Mouse (Mus musculus) spleen, adult 2 months (tissue): Measurements from ENCODE around the gene Gabbr2. TPM values are rescaled to one million over a fixed set of nuclear protein-coding genes. Genes with fewer than 3 reads are reported as not detected.

Experiments
- DNase-seq, 2 experiments: peaks; one replicate each; pipeline versions ENCODE4 v3.0.0 to v3.0.0-alpha.2; 2012 to 2021; ENCODE audit warnings: low spot score in 2 of 2, low read depth in 1 of 2
- H3K27ac ChIP-seq: fragments of 200-500 bp; 2 replicates; pipeline ENCODE4 v1.5.1; 2012; ENCODE audit warnings: low read length, inconsistent platforms; ENCODE audit not compliant: insufficient read depth
- H3K27me3 ChIP-seq: fragments of 200-500 bp; 2 replicates; pipeline ENCODE4 v1.6.1; 2012; ENCODE audit warnings: mild to moderate bottlenecking, moderate library complexity, low read length, inconsistent platforms; ENCODE audit not compliant: control insufficient read depth, insufficient read depth
- H3K36me3 ChIP-seq: fragments of 200-500 bp; 2 replicates; pipeline ENCODE4 v1.6.1; 2012; ENCODE audit warnings: mild to moderate bottlenecking, low read length, inconsistent platforms; ENCODE audit not compliant: control insufficient read depth, insufficient read depth
- H3K4me1 ChIP-seq: fragments of 200-500 bp; 2 replicates; pipeline ENCODE4 v1.6.1; 2011; ENCODE audit warnings: inconsistent platforms; ENCODE audit not compliant: control insufficient read depth, insufficient read depth, insufficient read length
- H3K4me3 ChIP-seq: fragments of 200-500 bp; 2 replicates; pipeline ENCODE4 v1.5.1; 2011; ENCODE audit warnings: mild to moderate bottlenecking, inconsistent platforms; ENCODE audit not compliant: insufficient read depth, insufficient read length; ENCODE audit errors: extremely low read depth
- CTCF ChIP-seq: fragments of 200-500 bp; IDR thresholded peaks from 2 replicates; pipeline ENCODE4 v1.5.1; 2011; ENCODE audit warnings: mild to moderate bottlenecking, inconsistent platforms; ENCODE audit not compliant: insufficient read depth, insufficient read length, insufficient replicate concordance; ENCODE audit errors: extremely low read depth
- POLR2A ChIP-seq: fragments of 200-500 bp; IDR thresholded peaks from 2 replicates; pipeline ENCODE4 v1.6.1; 2011; ENCODE audit warnings: low read depth, low read length, inconsistent platforms
- WGBS: fragments of 180-500 bp; shearing (Covaris S2); methylation state at CpG from one replicate; pipeline ENCODE4 v1.1.7; 2018; 5-methylcytosine and 5-hydroxymethylcytosine counted together
- polyA plus RNA-seq: library from polyadenylated mRNA; depleted of rRNA; stranded (reverse); fragments of >200 nt; gene quantifications from 2 replicates; pipeline ENCODE4 v1.2.3, GENCODE M21; 2012

Gabbr2 gene
- polyA plus RNA-seq, 1 experiment = not detected

DNA sequence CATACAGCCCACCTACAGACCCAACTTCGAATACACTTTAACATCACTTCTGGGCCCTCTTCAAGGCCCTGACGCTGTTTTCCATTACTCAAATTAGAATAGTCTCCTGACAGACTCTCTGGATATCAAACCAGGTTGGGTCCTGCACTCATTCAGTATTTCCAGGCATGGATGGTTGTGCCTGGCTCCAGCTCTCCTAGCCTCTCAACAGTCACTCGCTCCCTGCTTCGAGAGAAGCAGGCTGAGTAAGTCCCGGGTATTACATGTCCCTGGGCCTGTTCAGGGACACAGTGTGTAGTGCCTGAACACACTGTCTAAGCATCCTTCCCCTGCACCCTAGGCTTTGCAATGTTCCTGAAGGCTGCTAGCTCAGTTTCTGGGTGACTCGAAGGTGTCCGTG is 14.5 kb downstream of the Gabbr2 start:
- Histone ChIP-seq H3K4me3 (no peak overlapping the region), H3K4me1 (no peaks in the 10 kb centered on the region), H3K27me3 (no peaks in the 10 kb centered on the region), H3K36me3 (no peaks in the 10 kb centered on the region), H3K27ac (no peak overlapping the region)
- DNase-seq = no peak
- WGBS = 91% methylated on average over 7 of the region's 7 CpGs
- TF ChIP-seq CTCF = no peak
- no peak for TF ChIP-seq POLR2A

DNA sequence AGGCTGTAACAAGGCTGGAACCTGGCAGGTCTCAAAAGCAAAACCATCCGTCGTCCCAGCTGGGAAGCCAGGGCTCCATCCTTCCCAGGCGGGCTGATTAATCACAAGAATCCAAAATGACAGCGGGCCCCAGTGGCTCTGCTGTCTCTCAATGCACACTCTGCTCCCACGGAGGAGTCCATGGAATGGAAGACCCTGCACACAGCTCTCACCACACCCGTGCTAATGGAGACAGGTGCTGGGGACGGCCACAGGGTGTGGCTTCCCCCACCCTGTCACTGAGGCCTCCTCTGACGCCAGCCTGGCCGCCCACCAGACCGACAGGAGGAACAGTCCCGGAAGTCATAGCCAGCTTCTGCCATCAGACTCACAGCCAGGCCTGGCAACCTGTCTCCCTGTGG is 15.0 kb downstream of the Gabbr2 start:
- DNase-seq = no peak
- Histone ChIP-seq H3K27ac (no peak overlapping the region), H3K4me3 (no peak overlapping the region), H3K4me1 (no peaks in the 10 kb centered on the region), H3K36me3 (no peaks in the 10 kb centered on the region), H3K27me3 (no peaks in the 10 kb centered on the region)
- 80% methylated on average over 11 of the region's 11 CpGs for WGBS
- TF ChIP-seq POLR2A = no peak
- no peak for TF ChIP-seq CTCF

DNA sequence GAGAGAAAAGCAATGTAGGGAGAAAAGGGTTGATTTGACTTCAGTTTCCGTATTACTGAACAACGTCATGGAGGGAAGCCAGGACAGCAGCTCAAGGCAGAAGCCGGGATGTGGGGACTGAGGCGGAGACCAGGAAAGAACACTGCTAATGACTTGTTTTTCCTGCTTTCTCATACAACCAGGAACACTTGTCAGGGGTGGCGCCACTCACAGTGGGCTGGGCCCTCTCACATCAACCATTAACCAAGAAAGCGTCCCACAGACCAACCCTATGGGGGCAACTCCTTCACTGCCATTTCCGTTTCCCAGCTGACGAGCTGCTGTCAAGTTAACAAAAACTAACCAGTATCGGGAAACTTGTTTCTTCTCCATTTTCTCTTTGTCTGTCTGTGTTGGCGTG is 18.4 kb downstream of the Gabbr2 start:
- no peak for TF ChIP-seq CTCF
- no peak for TF ChIP-seq POLR2A
- DNase-seq = no peak
- WGBS = 86% methylated on average over 10 of the region's 10 CpGs
- Histone ChIP-seq H3K4me3 (no peak overlapping the region), H3K27ac (no peak overlapping the region), H3K4me1 (no peaks in the 10 kb centered on the region), H3K36me3 (no peaks in the 10 kb centered on the region), H3K27me3 (no peaks in the 10 kb centered on the region)

DNA sequence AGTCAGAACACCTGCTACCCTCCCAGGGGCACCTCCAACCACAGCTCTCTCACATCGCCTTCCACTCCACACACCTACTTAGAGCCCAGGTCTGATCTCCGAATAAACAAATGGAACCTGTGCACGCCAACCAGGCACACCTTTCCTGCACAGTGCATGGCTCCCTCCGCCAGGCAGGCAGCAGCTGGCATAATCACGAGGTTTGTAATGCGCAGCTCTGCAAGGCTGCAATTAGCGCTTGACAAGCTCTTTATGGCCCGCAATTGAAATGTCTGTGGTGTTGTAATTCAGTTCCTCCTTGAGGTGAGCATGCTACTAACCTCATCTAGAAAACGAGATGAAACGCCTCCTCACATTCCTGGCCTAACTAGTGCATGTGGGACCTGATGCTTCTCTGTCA is 23.7 kb downstream of the Gabbr2 start:
- no peaks in the 10 kb centered on the region for H3K4me1 ChIP-seq
- TF ChIP-seq CTCF (no peak), POLR2A (no peak)
- H3K36me3 ChIP-seq = no peaks in the 10 kb centered on the region
- H3K27ac ChIP-seq = no peak overlapping the region
- 73% methylated on average over 10 of the region's 10 CpGs for WGBS
- no peaks in the 10 kb centered on the region for H3K27me3 ChIP-seq
- no peak for DNase-seq
- H3K4me3 ChIP-seq = no peak overlapping the region

DNA sequence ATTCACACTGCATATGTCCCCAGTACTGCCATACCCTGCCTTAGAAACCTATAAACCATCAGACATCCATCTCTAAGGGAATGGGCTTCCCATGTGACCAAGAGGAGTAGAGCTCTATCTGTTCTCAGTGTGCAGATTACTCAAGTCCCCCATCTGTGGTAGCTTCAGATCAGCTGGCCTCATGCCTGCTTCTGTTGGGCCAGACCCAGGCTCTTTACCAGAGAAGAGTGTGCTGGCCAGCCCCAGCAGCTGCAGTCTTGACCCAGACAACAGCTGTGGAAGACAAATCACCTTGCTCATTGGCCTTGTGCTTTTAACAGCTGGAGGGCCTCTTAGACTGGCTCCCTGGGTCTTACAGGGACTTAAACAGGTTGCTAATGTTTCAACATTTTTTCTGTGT is 25.1 kb downstream of the Gabbr2 start:
- Histone ChIP-seq H3K36me3 (no peaks in the 10 kb centered on the region), H3K27ac (no peak overlapping the region), H3K4me3 (no peak overlapping the region), H3K4me1 (no peaks in the 10 kb centered on the region), H3K27me3 (no peaks in the 10 kb centered on the region)
- TF ChIP-seq CTCF (no peak), POLR2A (no peak)
- DNase-seq = no peak

DNA sequence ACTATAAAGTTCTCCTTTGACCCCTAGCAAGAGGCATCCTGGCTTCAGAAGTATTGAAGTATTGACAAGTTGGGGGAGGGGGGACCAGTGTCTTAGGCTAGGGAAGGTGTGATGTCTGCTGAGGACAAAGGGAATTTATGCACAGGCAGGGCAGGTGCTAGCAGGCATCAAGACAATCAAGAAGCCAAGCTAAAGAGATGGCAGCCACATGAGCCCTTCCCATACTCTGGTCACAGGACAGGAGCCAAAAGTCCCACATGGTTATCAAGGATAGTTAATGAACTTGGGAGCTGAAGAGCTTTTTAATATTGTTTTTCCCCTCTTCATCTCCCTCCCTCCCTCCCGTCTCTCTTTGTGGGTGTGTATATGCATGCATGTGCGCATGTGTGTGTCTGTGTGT is 30.3 kb downstream of the Gabbr2 start:
- WGBS = 75% methylated on average over 2 of the region's 2 CpGs
- Histone ChIP-seq H3K4me3 (no peak overlapping the region), H3K27me3 (no peaks in the 10 kb centered on the region), H3K4me1 (no peaks in the 10 kb centered on the region), H3K27ac (no peak overlapping the region), H3K36me3 (no peaks in the 10 kb centered on the region)
- no peak for DNase-seq
- TF ChIP-seq CTCF = no peak
- TF ChIP-seq POLR2A = no peak

DNA sequence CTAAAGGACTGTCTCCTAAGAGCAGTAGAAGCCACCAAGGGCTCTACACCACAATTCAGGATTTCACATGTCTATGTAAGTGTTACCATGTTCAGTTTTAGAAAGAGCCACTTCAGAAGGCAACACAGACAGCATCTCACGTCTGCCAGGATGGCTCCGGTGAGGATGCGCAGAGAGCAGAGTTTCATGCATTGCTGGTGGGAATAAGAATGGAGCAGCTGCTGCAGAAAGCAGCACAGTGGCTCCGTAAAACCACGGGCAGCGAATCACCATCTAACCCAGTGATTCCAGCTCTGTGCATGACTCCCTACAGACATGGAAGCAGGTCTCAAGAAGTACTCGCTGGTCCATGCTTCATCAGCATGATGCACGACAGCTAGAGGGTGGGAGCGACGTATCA is 31.5 kb downstream of the Gabbr2 start:
- 88% methylated on average over 10 of the region's 10 CpGs for WGBS
- Histone ChIP-seq H3K36me3 (no peaks in the 10 kb centered on the region), H3K4me1 (no peaks in the 10 kb centered on the region), H3K4me3 (no peak overlapping the region), H3K27me3 (no peaks in the 10 kb centered on the region), H3K27ac (no peak overlapping the region)
- TF ChIP-seq POLR2A (no peak), CTCF (no peak)
- no peak for DNase-seq

DNA sequence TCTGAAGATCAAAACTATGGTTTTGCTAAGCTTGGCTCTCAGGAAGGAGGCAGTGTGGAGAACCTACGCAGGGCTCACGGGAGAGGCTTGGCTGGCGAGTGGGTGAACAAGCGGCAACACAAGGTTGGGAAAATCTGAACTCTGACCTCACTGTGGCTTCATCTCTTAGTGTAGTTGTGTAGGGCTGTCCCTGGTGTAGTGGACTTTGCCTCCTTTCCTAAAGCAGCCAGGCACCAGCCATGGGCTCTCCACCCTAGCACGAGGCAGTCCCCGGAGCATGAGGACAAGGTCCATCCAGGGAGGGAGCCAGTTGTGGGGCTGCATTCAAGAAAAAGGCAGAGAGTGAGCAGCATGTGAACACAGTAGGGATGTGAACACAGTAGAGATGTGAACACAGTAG is 31.9 kb downstream of the Gabbr2 start:
- Histone ChIP-seq H3K4me1 (no peaks in the 10 kb centered on the region), H3K27me3 (no peaks in the 10 kb centered on the region), H3K4me3 (no peak overlapping the region), H3K36me3 (no peaks in the 10 kb centered on the region), H3K27ac (no peak overlapping the region)
- 92% methylated on average over 6 of the region's 6 CpGs for WGBS
- DNase-seq = no peak
- no peak for TF ChIP-seq CTCF
- no peak for TF ChIP-seq POLR2A
